Mouse (Mus musculus) lung, postnatal 0 days (tissue): ENCODE results near the gene Defa25. TPM values are rescaled to one million over a fixed set of nuclear protein-coding genes. Genes with fewer than 3 reads are reported as not detected.
"Not testable (repeated sequence)": the region's sequence is repeated elsewhere in the genome, so short reads cannot be mapped to it uniquely, and the experiment has no call there.

ENCODE experiments used
- ATAC-seq: fragments of 200-750 bp; cut with Nextera tagmentation; 2 replicates; pipeline ENCODE4 v1.8.0; 2017; ENCODE audit warnings: moderate library complexity
- DNase-seq: peaks from one replicate; pipeline ENCODE4 v3.0.0-alpha.2; 2016; ENCODE audit warnings: low spot score
- H3K27ac ChIP-seq: fragments of 300-500 bp; sonication (generic); 2 replicates; pipeline ENCODE4 v1.5.1; 2014; ENCODE audit warnings: antibody characterized with exemption, mild to moderate bottlenecking, low read length, mixed read lengths
- H3K27me3 ChIP-seq: fragments of 300-500 bp; sonication (generic); replicated peaks from 2 replicates; pipeline ENCODE4 v1.6.1; 2014; ENCODE audit warnings: low read length, mixed read lengths; ENCODE audit not compliant: insufficient read depth
- H3K36me3 ChIP-seq: fragments of 300-500 bp; sonication (generic); 2 replicates; pipeline ENCODE4 v1.6.1; 2014; ENCODE audit warnings: low read length, mixed read lengths; ENCODE audit not compliant: insufficient read depth
- H3K4me1 ChIP-seq: fragments of 300-500 bp; sonication (generic); 2 replicates; pipeline ENCODE4 v1.6.1; 2014; ENCODE audit warnings: antibody characterized with exemption, low read depth, low read length, mixed read lengths; ENCODE audit not compliant: insufficient read depth
- H3K4me2 ChIP-seq: fragments of 300-500 bp; sonication (generic); replicated peaks from 2 replicates; pipeline ENCODE4 v1.6.1; 2014; ENCODE audit warnings: low read depth, mild to moderate bottlenecking, low read length, moderate library complexity, mixed read lengths
- H3K4me3 ChIP-seq: fragments of 300-500 bp; sonication (generic); 2 replicates; pipeline ENCODE4 v1.5.1; 2014; ENCODE audit warnings: low read depth, low read length
- H3K9ac ChIP-seq: fragments of 300-500 bp; sonication (generic); replicated peaks from 2 replicates; pipeline ENCODE4 v1.6.1; 2014; ENCODE audit warnings: low read depth, mild to moderate bottlenecking
- H3K9me3 ChIP-seq: fragments of 300-500 bp; sonication (generic); 2 replicates; pipeline ENCODE4 v1.6.1; 2016; ENCODE audit warnings: low read length, mixed read lengths
- CTCF ChIP-seq: IDR thresholded peaks from 2 replicates; pipeline ENCODE4 v1.5.1; 2016; ENCODE audit warnings: antibody characterized with exemption, mild to moderate bottlenecking
- EP300 ChIP-seq: IDR thresholded peaks from 2 replicates; pipeline ENCODE4 v1.6.1; 2016; ENCODE audit warnings: antibody characterized with exemption, mild to moderate bottlenecking, control low read depth
- WGBS: fragments of 180-500 bp; shearing (Covaris S2); extraction: QIAGEN DNeasy Blood & Tissue Kit; methylation state at CpG from one replicate; pipeline ENCODE4 v1.1.7; 2014; 5-methylcytosine and 5-hydroxymethylcytosine counted together
- polyA plus RNA-seq: library from polyadenylated mRNA; unstranded; fragments of >200 nt; fragmentation: Nextera tagmentation; extraction: Ambion mirVana; gene quantifications from 2 replicates; pipeline ENCODE4 v1.2.1, GENCODE M21; 2015

The Defa25 gene
- not detected in 2 replicates for polyA plus RNA-seq

- not testable (repeated sequence) for H3K9me3 ChIP-seq, H3K4me3 ChIP-seq, H3K4me2 ChIP-seq, H3K36me3 ChIP-seq, DNase-seq, H3K27ac ChIP-seq, H3K9ac ChIP-seq, H3K27me3 ChIP-seq, ATAC-seq, H3K4me1 ChIP-seq
These were observed at the start of gene Defa25 for GRCm38 (mm10) chr8:21084142-21084541. Gene Defa25, plus strand, starts transcription at chr8:21084442.

GRCm38 (mm10) chr8:21054747-21055146 is 29.5 kb upstream of the Defa25 start, which contains the start of gene Defa23:
Gene Defa23, plus strand, starts transcription at chr8:21055047.
- not testable (repeated sequence) for H3K36me3 ChIP-seq, H3K27me3 ChIP-seq, H3K4me3 ChIP-seq, H3K9ac ChIP-seq, ATAC-seq, H3K4me1 ChIP-seq, H3K27ac ChIP-seq, DNase-seq, H3K9me3 ChIP-seq, H3K4me2 ChIP-seq
- no CpG with 5 or more reads among the region's 1 CpGs for WGBS

- H3K9me3 ChIP-seq, ATAC-seq, H3K9ac ChIP-seq, H3K4me3 ChIP-seq, H3K27ac ChIP-seq, DNase-seq, H3K36me3 ChIP-seq, H3K4me2 ChIP-seq, H3K27me3 ChIP-seq, H3K4me1 ChIP-seq: not testable (repeated sequence)
- 82% methylated on average over 1 of the region's 1 CpGs for WGBS
These were observed 19.5 kb upstream of the Defa25 start, which contains the start of gene Defa35 for GRCm38 (mm10) chr8:21064738-21065137. Gene Defa35, plus strand, starts transcription at chr8:21065038.

GRCm38 (mm10) chr8:21093106-21093505 is 8.9 kb downstream of the Defa25 start:
- ATAC-seq (no peak), DNase-seq (no peak)
- TF ChIP-seq CTCF: peak; percentile 23; the same call in 1 of the 2 replicates
- no peak for TF ChIP-seq EP300
- no peak overlapping the region for H3K4me2 ChIP-seq
- 38% methylated on average over 4 of the region's 4 CpGs for WGBS
- no peak overlapping the region for H3K9ac ChIP-seq
- no peak overlapping the region for H3K4me3 ChIP-seq
- no peaks in the 10 kb centered on the region for H3K9me3 ChIP-seq
- H3K36me3 ChIP-seq: no peaks in the 10 kb centered on the region
- no peaks in the 10 kb centered on the region for H3K27me3 ChIP-seq
- no peak overlapping the region for H3K27ac ChIP-seq
- H3K4me1 ChIP-seq: no peaks in the 10 kb centered on the region

GRCm38 (mm10) chr8:21095950-21096349 is 11.7 kb downstream of the Defa25 start, which contains the start of gene Gm14851:
Gene Gm14851, minus strand, starts transcription at chr8:21096050.
- H3K36me3 ChIP-seq, H3K27ac ChIP-seq, DNase-seq, H3K4me2 ChIP-seq, H3K4me1 ChIP-seq, ATAC-seq, H3K9ac ChIP-seq, H3K9me3 ChIP-seq, H3K27me3 ChIP-seq, H3K4me3 ChIP-seq: not testable (repeated sequence)
- WGBS: 40% methylated on average over 1 of the region's 2 CpGs

- H3K36me3 ChIP-seq, ATAC-seq, H3K4me3 ChIP-seq, DNase-seq, H3K27ac ChIP-seq, H3K9ac ChIP-seq, H3K4me1 ChIP-seq, H3K9me3 ChIP-seq, H3K4me2 ChIP-seq, H3K27me3 ChIP-seq: not testable (repeated sequence)
- 45% methylated on average over 3 of the region's 3 CpGs for WGBS
These were observed 50.1 kb downstream of the Defa25 start, which contains the start of gene Defa30 for GRCm38 (mm10) chr8:21134342-21134741. Gene Defa30, plus strand, starts transcription at chr8:21134642.

Other genes starting within 250 kb of the Defa25 start
- gene Defb33, start 191.8 kb upstream of the Defa25 start, polyA plus RNA-seq: not detected in 2 replicates
- gene Gm15056, start 181.8 kb upstream of the Defa25 start, polyA plus RNA-seq: not detected in 2 replicates
- gene Gm6040, start 162.4 kb upstream of the Defa25 start, polyA plus RNA-seq: not detected in 2 replicates
- gene AY761185, start 139.7 kb upstream of the Defa25 start, polyA plus RNA-seq: not detected in 2 replicates
- not detected in 2 replicates for gene Defa21, start 58.9 kb upstream of the Defa25 start, polyA plus RNA-seq
- gene Defa23, start 29.4 kb upstream of the Defa25 start, polyA plus RNA-seq: not detected in 2 replicates
- not detected in 2 replicates for gene Defa35, start 19.4 kb upstream of the Defa25 start, polyA plus RNA-seq
- not detected in 2 replicates for gene Gm14851, start 11.6 kb downstream of the Defa25 start, polyA plus RNA-seq
- not detected in 2 replicates for gene Defa30, start 50.2 kb downstream of the Defa25 start, polyA plus RNA-seq
- gene Defa22, start 77.8 kb downstream of the Defa25 start, polyA plus RNA-seq: not detected in 2 replicates
- not detected in 2 replicates for gene Defa31, start 107.2 kb downstream of the Defa25 start, polyA plus RNA-seq
- gene Gm15293, start 117.1 kb downstream of the Defa25 start, polyA plus RNA-seq: not detected in 2 replicates
- gene Gm15292, start 165.3 kb downstream of the Defa25 start, polyA plus RNA-seq: not detected in 2 replicates
- gene Defa27, start 231.1 kb downstream of the Defa25 start, polyA plus RNA-seq: not detected in 2 replicates
- not detected in 2 replicates for gene Defa29, start 242.6 kb downstream of the Defa25 start, polyA plus RNA-seq